Mouse (Mus musculus) urinary bladder, postnatal 36 days (tissue): Measurements from ENCODE around the gene Dad1.

Experiments used
- DNase-seq, 2 experiments: peaks; one replicate each; pipeline ENCODE4 v3.0.0; 2022; ENCODE audit warnings: low spot score in 2 of 2, mixed read lengths in 1 of 2

Dad1 gene

GRCm38 (mm10) chr14:54253741-54254291, at the start of gene Dad1, which contains the start of gene Abhd4:
Gene Dad1, minus strand, starts transcription at chr14:54254104.
Gene Abhd4, plus strand, starts transcription at chr14:54254188.
- peak; percentile 96 to 97 for DNase-seq

DNA sequence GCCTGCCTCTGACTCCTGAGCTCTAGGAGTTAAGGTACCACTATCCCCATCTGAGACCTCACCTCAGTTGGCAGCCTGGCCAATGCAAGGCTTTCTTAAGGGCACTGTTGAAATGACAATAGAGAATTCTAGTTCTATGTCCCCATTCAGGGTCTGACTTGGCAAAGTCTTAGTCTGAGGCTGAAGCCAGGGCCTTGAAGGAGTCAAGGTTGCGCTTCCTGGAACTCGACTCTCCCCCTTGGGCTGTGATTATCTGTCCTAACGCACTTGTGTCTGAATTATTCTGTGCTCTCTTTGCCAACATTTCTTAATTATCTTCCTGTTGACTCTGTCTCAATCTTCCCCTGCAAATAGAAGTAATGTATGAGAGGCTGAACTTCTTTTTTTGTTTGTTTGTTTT, 46.8 kb upstream of the Dad1 start:
- DNase-seq: no peak

GRCm38 (mm10) chr14:54300136-54300535, 46.2 kb upstream of the Dad1 start:
- peak in 1 of 2 experiments; percentile 45 for DNase-seq

- no peak for DNase-seq
These were observed 30.9 kb upstream of the Dad1 start, which contains the start of gene Olfr49 for GRCm38 (mm10) chr14:54284839-54285238. Gene Olfr49, minus strand, starts transcription at chr14:54284939.

DNA sequence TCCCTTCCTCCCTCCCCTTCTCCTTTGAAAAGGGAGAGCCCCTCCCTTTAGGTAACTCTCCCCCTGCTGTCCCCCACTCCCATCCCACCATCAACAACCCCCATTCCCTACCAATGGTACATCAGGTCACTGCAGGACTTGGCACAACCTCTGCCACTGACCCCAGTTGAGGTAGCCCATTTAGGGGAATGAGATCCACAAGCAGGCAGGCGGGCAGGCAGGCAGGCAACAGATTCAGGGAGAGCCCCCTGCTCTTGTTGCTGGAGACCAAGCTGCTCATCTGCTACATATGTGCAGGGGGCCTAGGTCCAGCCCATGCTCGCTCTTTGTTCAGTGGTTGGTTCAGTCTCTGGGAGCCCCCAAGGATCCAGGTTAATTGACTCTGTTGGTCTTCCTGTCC, 22.5 kb upstream of the Dad1 start:
- no peak for DNase-seq

DNA sequence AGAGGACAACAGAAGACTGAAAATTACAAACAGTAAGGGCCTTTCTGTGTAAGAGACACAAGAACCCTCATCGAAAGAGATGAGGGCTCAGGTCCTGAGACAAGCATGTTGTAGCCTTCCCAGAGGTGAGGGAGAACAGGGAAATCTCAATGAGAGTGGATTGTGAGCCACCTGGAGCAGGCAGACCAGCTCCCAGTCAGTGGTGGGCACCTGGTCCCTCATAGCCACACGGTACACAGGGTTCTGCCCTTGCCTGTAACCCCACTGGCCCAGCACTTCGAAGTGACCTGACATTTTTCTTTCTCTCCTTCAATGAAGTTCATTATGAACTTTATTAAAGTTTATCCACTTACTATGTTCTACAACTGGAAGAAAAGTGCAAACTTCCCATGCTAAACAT, 18.8 kb upstream of the Dad1 start:
- DNase-seq: no peak

- DNase-seq: no peak
These were observed 18.2 kb upstream of the Dad1 start for GRCm38 (mm10) chr14:54271976-54272606.

GRCm38 (mm10) chr14:54270413-54270812, 16.5 kb upstream of the Dad1 start:
- DNase-seq: no peak

GRCm38 (mm10) chr14:54269566-54269965, 15.7 kb upstream of the Dad1 start:
- no peak for DNase-seq

- no peak for DNase-seq
These were observed 14.1 kb upstream of the Dad1 start for GRCm38 (mm10) chr14:54267966-54268365.

- no peak for DNase-seq
These were observed 12.0 kb upstream of the Dad1 start for GRCm38 (mm10) chr14:54265951-54266350.

GRCm38 (mm10) chr14:54265093-54265492, 11.2 kb upstream of the Dad1 start:
- no peak for DNase-seq

GRCm38 (mm10) chr14:54264231-54264630, 10.3 kb upstream of the Dad1 start:
- DNase-seq: no peak

- DNase-seq: no peak
These were observed 9.2 kb upstream of the Dad1 start for GRCm38 (mm10) chr14:54263099-54263498.

DNA sequence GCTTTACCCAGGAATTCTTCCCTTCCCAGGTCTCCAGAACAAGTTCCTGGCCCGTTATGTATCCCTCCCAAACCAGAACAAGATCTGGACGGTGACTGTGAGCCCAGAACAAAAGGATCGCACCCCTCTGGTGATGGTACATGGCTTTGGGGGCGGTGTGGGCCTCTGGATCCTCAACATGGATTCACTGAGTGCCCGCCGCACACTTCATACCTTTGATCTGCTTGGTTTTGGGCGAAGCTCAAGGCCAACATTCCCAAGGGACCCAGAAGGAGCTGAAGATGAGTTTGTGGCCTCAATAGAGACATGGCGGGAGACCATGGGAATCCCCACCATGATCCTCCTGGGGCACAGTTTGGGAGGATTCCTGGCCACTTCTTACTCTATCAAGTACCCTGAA, 8.7 kb upstream of the Dad1 start:
- DNase-seq: no peak

- no peak for DNase-seq
These were observed 7.5 kb upstream of the Dad1 start for GRCm38 (mm10) chr14:54261386-54261785.

DNA sequence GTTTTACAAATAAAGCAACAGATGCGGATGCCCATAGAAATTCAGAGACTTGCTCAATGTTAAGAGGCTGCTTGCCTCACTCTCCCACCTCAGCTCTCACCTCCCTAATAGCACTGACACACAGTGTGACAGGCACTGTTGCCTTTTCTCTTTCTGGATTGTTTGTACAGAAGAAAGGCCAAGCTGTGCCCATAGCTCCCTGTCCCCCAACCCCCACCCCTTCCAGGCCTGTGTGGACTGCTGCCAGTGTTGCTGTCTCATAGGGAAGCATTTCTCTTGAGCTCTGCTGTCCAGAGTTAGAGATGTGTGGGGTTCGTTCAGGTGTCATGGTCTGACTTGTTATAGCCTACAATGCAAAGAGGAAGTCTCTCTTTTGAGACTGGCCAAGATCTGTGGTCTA, 6.3 kb upstream of the Dad1 start:
- no peak for DNase-seq

DNA sequence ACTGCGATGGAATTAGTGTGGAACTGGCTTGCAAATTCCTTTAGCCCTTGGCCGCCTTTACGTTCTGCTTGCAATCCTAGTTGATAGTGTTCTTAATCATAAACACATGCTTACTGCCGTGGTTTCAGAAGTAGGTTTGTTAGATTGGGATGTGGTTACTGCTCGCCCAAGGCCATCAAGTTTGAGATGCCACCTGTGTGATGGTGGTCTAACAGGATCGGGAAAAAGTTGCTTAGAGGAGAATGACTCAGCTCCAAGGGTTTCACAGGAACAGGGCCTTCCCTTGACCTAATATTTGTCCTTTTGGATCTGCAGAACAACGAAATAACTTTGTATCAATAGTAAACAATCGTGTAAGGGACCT, 5.8 kb upstream of the Dad1 start:
- DNase-seq: no peak

DNA sequence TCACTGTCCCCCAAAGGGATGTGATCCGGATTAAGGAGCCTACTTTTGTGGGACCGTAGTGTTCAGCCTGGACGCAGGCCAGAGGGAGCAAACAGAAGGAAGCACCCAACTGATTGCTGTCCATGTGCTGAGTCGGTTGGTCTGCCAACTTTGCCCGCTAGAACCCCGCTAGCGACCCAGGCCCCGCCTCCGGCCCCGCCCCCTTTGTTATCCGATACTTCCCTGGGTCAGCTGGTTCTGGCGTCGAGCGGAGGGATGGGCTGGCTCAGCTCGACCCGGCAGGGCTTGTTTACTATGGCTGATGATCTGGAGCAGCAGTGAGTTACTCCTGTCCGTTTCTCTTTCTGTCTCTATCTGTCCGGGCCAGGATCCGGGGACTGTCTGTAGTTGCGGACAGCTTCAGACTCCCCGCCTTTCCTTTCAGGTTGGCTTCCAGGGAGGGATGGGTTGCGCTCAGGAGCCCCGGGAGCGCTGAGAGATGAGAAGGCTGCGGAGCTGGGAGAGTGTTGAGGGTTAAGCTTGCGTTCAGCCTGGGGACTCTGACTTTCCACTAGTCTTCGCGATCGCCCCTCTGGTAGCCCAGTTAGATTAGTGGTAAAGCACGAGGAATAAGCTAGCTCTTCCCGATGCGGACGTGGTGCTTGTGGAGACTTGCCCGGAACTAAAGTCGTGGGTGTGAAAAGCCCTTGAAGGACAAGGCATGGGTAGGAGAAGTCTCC, 5.3 kb upstream of the Dad1 start:
- DNase-seq: peak; percentile 95 to 97

- no peak for DNase-seq
These were observed 4.3 kb upstream of the Dad1 start for GRCm38 (mm10) chr14:54258131-54258670.

- DNase-seq: no peak
These were observed 832 bp upstream of the Dad1 start for GRCm38 (mm10) chr14:54254670-54255202.

- no peak for DNase-seq
These were observed 3.8 kb downstream of the Dad1 start for GRCm38 (mm10) chr14:54250122-54250521.

DNA sequence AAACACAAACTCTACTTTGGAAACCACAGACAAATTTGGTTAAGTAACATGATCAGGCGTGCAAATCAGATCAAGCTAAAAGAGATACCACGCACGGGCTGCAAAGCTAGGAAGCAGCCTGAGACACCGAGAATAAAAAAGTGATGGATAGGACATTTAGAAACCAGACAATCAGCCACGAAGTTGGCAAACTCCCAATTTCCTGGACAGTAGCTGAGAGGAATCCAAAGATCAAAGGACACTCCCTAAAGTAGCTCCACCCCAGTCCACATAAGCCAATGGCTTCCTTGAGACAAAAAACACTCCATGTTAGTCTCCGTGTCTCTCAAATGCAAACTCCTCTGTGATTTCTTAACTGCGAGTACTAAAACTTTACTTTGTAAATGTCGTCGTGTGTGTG, 4.6 kb downstream of the Dad1 start:
- DNase-seq: no peak
